Mouse (Mus musculus) C2C12 (cell line): ENCODE measurements around the gene Tmem150a. TPM values are rescaled to one million over a fixed set of nuclear protein-coding genes. Genes with fewer than 3 reads are reported as not detected.

Source experiments
- H3K27me3 ChIP-seq: one replicate; pipeline ENCODE4 v1.6.1; 2011; ENCODE audit not compliant: control insufficient read depth, insufficient read depth, insufficient read length
- H3K36me3 ChIP-seq: one replicate; pipeline ENCODE4 v1.6.1; 2011; ENCODE audit not compliant: control insufficient read depth, insufficient read depth
- H3K4me3 ChIP-seq: one replicate; pipeline ENCODE4 v1.5.1; 2011; ENCODE audit warnings: mild to moderate bottlenecking, control low read depth; ENCODE audit not compliant: poor library complexity, insufficient read depth, severe bottlenecking
- H3K79me2 ChIP-seq: one replicate; pipeline ENCODE4 v1.6.1; 2011; ENCODE audit not compliant: control insufficient read depth, insufficient read depth
- H3K79me3 ChIP-seq: one replicate; pipeline ENCODE4 v1.6.1; 2011; ENCODE audit warnings: low read depth, control low read depth
- H3ac ChIP-seq: one replicate; pipeline ENCODE3; 2011; ENCODE audit warnings: low read depth; ENCODE audit not compliant: control insufficient read depth, insufficient read length
- CEBPB ChIP-seq: IDR thresholded peaks from one replicate; pipeline ENCODE4 v1.6.1; 2011; ENCODE audit warnings: low read depth, mild to moderate bottlenecking, control low read depth, moderate library complexity
- CTCF ChIP-seq: IDR thresholded peaks from one replicate; pipeline ENCODE4 v1.5.1; 2011; ENCODE audit not compliant: control insufficient read depth, insufficient read depth, insufficient read length
- FOSL1 ChIP-seq: IDR thresholded peaks from one replicate; pipeline ENCODE4 v1.8.0; 2011; ENCODE audit warnings: mild to moderate bottlenecking, low read length; ENCODE audit not compliant: poor library complexity, insufficient read depth, severe bottlenecking
- MAX ChIP-seq: IDR thresholded peaks from one replicate; pipeline ENCODE4 v1.6.1; 2011; ENCODE audit warnings: mild to moderate bottlenecking, control low read depth
- MYOD1 ChIP-seq: IDR thresholded peaks from one replicate; pipeline ENCODE4 v1.6.1; 2011; ENCODE audit warnings: low read depth; ENCODE audit not compliant: control insufficient read depth, insufficient read length
- MYOG ChIP-seq: IDR thresholded peaks from one replicate; pipeline ENCODE4 v1.6.1; 2011; ENCODE audit not compliant: control insufficient read depth, insufficient read length; ENCODE audit errors: extremely low read depth
- USF1 ChIP-seq: IDR thresholded peaks from one replicate; pipeline ENCODE4 v1.6.1; 2011; ENCODE audit warnings: low read depth, mild to moderate bottlenecking, control low read depth, moderate library complexity
- polyA plus RNA-seq: library from polyadenylated mRNA; unstranded; fragments of >200 nt; fragmentation: generic; extraction: Trizol; gene quantifications from one replicate; pipeline ENCODE4 v1.2.1, GENCODE M21; 2012; ENCODE audit warnings: missing spikeins

Gene Tmem150a
- polyA plus RNA-seq, 1 experiment: 25.2 TPM

DNA sequence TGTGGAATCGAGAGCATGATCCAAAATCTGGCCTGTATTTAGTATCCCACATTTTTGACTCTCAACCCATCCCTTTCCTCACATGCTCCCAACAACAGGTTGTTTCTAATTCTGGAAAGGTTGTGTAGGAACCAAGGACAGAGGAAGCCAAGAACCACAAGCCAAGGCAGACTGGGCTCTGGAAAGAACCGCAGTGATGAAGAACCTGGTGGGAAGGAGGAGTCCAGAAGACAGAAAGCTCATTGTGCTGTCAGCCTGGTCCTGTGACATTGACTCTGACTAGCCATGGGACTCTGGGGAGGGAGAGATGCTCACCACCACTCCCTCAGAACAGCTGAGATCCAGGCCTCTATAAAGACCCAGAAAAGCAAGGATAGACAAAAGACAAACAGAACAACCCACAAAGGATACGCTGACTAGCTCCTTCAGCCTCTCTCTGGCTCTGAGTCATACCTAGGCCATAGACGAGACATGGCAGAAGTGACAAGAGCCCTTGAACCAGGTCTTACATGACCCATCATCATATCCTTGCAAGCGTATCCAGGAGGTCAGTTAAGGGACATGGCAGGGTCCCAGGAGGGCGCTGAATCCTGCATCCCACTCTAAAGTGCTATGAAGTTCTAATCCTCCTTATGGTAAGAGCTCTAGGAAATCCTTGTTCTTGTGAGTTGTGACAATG, 28.0 kb downstream of the Tmem150a start:
- peaks cover 3% of the 10 kb centered on the region for H3K36me3 ChIP-seq
- TF ChIP-seq MYOG (no peak), CEBPB (no peak), FOSL1 (no peak), MYOD1 (no peak), CTCF (no peak), USF1 (no peak), MAX (no peak)
- no peaks in the 10 kb centered on the region for H3K79me3 ChIP-seq
- H3K27me3 ChIP-seq: no peaks in the 10 kb centered on the region
- H3K4me3 ChIP-seq: no peak overlapping the region
- H3K79me2 ChIP-seq: peaks cover 18% of the 10 kb centered on the region
- H3ac ChIP-seq: no peak overlapping the region

DNA sequence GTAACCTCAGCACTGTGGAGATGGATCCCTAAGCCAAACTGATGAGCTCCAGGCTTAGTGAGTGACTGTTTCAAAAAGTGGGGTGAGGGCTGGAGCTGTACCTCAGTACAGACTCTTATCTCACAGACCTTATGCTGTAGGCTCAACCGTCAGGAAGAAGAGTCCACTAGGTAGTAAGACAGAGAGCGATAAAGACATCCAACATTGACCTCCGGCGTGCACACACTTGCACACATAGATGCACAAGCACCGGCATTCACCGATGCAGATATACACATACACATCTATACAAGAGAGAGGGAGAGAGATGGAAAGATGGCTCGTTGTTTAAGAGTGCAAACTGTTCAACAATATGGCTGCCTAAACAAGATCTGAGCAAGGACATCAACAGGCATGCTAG, 28.7 kb downstream of the Tmem150a start:
- peaks cover 13% of the 10 kb centered on the region for H3K79me2 ChIP-seq
- no peaks in the 10 kb centered on the region for H3K79me3 ChIP-seq
- peaks cover 3% of the 10 kb centered on the region for H3K36me3 ChIP-seq
- H3K27me3 ChIP-seq: no peaks in the 10 kb centered on the region
- TF ChIP-seq USF1 (no peak), CEBPB (no peak), MAX (no peak), MYOG (no peak), MYOD1 (no peak), FOSL1 (no peak), CTCF (no peak)
- H3K4me3 ChIP-seq: no peak overlapping the region
- no peak overlapping the region for H3ac ChIP-seq

DNA sequence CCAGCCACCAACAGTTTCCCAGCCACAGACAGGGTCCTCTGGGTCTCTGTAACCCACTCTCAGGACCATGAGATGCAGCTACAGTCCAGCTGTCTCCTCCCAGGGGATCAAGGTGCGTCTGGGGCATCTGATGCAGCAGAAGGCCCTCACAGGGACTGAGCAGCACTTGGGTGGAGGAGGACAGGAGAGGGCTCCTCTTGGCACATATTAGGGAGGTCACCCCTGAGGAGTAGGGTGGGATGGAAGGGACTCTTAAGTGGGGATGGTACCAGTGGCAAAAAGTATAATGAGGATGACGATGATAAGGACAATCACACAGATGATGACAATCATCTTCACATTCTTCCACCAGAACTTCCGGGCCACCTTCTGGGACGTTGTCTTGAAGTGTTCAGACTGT, 30.0 kb downstream of the Tmem150a start:
- Histone ChIP-seq H3ac (no peak overlapping the region), H3K79me3 (no peaks in the 10 kb centered on the region), H3K79me2 (peaks cover 15% of the 10 kb centered on the region), H3K4me3 (no peak overlapping the region), H3K27me3 (no peaks in the 10 kb centered on the region), H3K36me3 (peaks cover 3% of the 10 kb centered on the region)
- TF ChIP-seq CEBPB (no peak), MYOD1 (no peak), USF1 (no peak), CTCF (no peak)

DNA sequence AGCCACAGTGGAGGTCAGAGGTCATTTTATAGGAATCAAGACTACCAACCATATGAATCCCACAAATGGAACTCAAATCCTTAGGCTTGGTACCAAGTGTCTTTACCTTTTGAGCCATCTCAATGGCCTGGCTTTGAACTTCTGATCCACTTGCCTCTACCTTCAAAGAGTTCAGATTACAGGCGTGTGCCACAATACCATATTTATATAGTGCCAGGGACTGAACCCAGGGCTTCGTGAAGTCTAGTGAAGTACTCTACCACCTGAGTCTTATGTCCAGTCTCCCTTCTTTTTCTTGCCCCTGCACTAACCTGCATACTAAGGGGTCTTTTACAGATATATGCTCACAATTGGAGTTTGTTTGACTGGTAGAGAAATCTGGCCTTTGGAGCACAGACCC, 31.3 kb downstream of the Tmem150a start:
- peaks cover 15% of the 10 kb centered on the region for H3K79me2 ChIP-seq
- H3K79me3 ChIP-seq: no peaks in the 10 kb centered on the region
- no peak overlapping the region for H3K4me3 ChIP-seq
- peaks cover 3% of the 10 kb centered on the region for H3K36me3 ChIP-seq
- H3K27me3 ChIP-seq: no peaks in the 10 kb centered on the region
- H3ac ChIP-seq: no peak overlapping the region
- TF ChIP-seq MAX (no peak), CEBPB (no peak), FOSL1 (no peak), USF1 (no peak), CTCF (no peak), MYOD1 (no peak), MYOG (no peak)

DNA sequence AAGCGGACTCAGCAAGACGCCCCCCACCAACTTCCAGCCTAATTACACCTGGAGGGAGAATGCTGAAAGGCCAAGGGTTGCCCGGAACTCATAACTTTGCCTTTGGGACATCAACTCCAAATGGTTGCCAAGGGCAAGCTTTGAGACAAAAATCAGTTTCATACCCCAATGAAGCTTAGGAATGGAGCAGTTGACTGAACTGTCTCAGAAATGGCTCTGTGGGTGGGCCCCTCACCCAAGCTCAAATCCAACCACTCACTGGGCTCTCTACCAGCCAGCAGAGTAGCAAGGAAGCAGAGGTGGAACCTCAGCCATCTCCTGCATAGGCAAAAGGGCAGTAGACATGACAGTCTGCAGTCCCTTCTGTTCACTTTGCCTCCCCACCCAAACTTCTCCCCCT, 32.6 kb downstream of the Tmem150a start:
- no peaks in the 10 kb centered on the region for H3K79me3 ChIP-seq
- H3ac ChIP-seq: no peak overlapping the region
- H3K36me3 ChIP-seq: peaks cover 3% of the 10 kb centered on the region
- H3K4me3 ChIP-seq: no peak overlapping the region
- peaks cover 15% of the 10 kb centered on the region for H3K79me2 ChIP-seq
- H3K27me3 ChIP-seq: no peaks in the 10 kb centered on the region
- TF ChIP-seq MAX: no peak
- no peak for TF ChIP-seq MYOD1
- TF ChIP-seq CEBPB: no peak
- no peak for TF ChIP-seq MYOG
- TF ChIP-seq FOSL1: no peak
- TF ChIP-seq CTCF: no peak
- no peak for TF ChIP-seq USF1

DNA sequence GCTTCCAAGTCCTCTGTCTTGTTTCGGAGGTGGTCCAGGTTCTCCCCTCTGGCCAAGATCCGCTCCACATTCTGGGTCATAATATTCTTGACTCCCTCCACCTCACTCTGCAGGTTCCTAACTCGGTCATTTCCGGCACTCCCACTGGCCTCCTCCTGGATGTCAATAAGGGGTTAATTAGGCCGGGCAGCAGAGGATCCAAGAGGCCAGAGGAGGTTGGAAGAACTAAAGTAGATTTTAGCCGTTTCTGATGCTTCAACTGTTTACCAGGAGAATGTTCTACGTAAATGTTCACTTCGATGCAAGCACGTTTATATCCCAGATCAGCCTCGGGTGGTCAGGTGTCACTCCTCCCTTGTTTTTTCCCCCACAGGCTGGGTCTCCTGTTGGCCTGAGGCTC, 33.0 kb downstream of the Tmem150a start:
- TF ChIP-seq MYOD1: no peak
- no peak for TF ChIP-seq MAX
- no peak for TF ChIP-seq MYOG
- no peak for TF ChIP-seq USF1
- TF ChIP-seq FOSL1: no peak
- Histone ChIP-seq H3K4me3 (no peak overlapping the region), H3ac (no peak overlapping the region)

More for the DNA sequence above, 33.0 kb downstream of the Tmem150a start:
- Histone ChIP-seq H3K27me3 (no peaks in the 10 kb centered on the region), H3K36me3 (peaks cover 3% of the 10 kb centered on the region), H3K79me2 (peaks cover 15% of the 10 kb centered on the region), H3K79me3 (no peaks in the 10 kb centered on the region)
